Mouse (Mus musculus) ES-Bruce4 (cell line): ENCODE measurements around the gene Antxrl.

Experiments used
- CTCF ChIP-seq: IDR thresholded peaks from one replicate; pipeline ENCODE4 v1.8.1; 2011; ENCODE audit warnings: low read depth, low read length
- POLR2A ChIP-seq: IDR thresholded peaks from one replicate; pipeline ENCODE4 v1.8.1; 2011; ENCODE audit warnings: low read length; ENCODE audit not compliant: insufficient read depth

GRCm38 (mm10) chr14:34016938-34017337, 35.6 kb upstream of the Antxrl start:
- TF ChIP-seq CTCF (no peak), POLR2A (no peak)
